Mouse (Mus musculus) megakaryocyte, adult 5-6 weeks (primary cell): Measurements from ENCODE around the gene Kctd10. TPM values are rescaled to one million over a fixed set of nuclear protein-coding genes. Genes with fewer than 3 reads are reported as not detected.
A peak's percentile ranks its signal among the peaks of the same experiment; 100 is the strongest.

Experiments
- ATAC-seq: 2 replicates; pipeline ENCODE4 v1.8.0; 2016; ENCODE audit warnings: mild to moderate bottlenecking, inconsistent platforms; ENCODE audit not compliant: poor library complexity, severe bottlenecking
- total RNA-seq, 2 experiments: library from RNA; stranded (forward) in 1 of 2; stranded (reverse) in 1 of 2; fragments of 153-499, 151-499 nt in 1 of 2; fragments of 221-1000, 200-1000 nt in 1 of 2; gene quantifications; 2 replicates each; pipeline versions ENCODE4 v1.2.3 to v1.2.4; 2015 to 2017

Kctd10 gene
- total RNA-seq (2015) (30.2 and 32.5 TPM in 2 replicates), total RNA-seq (2017) (89.8 and 106 TPM in 2 replicates)

DNA sequence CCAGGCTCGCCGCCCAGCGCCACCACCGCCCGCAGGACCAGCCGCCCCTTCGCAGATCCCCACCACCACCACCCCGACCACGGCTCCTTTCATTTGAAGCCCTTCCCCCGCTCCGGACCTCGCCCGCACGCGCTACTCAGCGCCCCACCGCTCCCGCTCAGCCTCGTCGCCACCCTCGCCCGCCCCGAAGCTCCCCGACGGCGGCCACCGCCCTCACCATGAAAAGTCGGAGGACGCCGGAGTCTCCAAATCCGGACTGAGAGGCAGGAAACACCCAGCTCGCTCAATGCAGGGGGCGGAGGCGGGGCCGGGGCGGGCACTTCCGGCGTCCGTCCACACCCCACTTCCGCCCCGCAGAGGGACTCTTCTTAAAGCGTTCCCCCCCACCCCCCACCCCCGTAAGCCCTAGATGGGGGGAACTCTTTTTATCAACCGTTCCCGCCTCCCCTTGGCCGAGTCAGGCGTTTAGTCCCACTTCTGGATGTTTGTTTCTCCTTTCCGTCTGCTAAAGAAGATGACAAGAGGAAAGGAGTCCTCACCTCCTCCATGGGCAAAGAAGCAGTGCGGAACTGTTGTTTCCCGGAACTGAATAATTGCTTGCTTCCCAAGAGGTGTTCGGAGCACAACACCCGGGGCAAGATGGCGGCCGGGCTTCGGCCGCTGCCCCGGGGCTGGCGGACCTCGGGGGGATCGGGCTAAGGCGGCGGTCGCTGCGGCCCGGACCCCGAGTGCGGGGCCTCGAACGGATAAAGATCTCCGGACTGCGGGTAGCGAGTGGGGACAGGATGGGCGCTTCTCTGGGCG is at the start of gene Kctd10, which contains the start of gene Ube3b:
TSS of gene Kctd10 (minus strand) at position 300 of the 804 bp plus-strand sequence.
TSS of gene Ube3b (plus strand) at position 399 of the 804 bp plus-strand sequence.
- ATAC-seq = peak; percentile 77

- no peak for ATAC-seq
Observed at GRCm38 (mm10) chr5:114429781-114430180, 49.5 kb upstream of the Kctd10 start.

- ATAC-seq = no peak
Observed at GRCm38 (mm10) chr5:114428621-114429020, 48.3 kb upstream of the Kctd10 start.

GRCm38 (mm10) chr5:114426732-114427131 is 46.4 kb upstream of the Kctd10 start:
- ATAC-seq = no peak

- ATAC-seq = no peak
Observed at GRCm38 (mm10) chr5:114423961-114424360, 43.7 kb upstream of the Kctd10 start.

DNA sequence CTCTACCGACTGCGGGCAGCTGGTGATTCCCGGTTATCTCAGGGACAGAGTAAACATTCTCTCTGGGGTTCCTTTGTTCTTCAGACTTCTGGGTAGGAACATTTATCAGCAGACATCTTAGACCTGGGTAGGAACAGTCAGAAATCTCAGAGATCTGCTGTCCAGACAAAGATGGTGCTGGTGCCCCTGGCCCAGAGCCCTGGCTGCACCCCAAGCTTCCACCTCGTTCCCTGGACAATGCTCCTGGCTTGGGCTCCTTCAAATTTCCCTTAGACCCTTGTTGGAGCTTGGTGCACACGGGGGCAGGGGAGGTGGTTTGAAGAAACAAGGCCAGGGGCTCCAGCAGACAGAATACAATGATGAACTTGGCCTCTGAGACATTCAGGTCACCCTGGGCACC is 42.3 kb upstream of the Kctd10 start:
- ATAC-seq = no peak

DNA sequence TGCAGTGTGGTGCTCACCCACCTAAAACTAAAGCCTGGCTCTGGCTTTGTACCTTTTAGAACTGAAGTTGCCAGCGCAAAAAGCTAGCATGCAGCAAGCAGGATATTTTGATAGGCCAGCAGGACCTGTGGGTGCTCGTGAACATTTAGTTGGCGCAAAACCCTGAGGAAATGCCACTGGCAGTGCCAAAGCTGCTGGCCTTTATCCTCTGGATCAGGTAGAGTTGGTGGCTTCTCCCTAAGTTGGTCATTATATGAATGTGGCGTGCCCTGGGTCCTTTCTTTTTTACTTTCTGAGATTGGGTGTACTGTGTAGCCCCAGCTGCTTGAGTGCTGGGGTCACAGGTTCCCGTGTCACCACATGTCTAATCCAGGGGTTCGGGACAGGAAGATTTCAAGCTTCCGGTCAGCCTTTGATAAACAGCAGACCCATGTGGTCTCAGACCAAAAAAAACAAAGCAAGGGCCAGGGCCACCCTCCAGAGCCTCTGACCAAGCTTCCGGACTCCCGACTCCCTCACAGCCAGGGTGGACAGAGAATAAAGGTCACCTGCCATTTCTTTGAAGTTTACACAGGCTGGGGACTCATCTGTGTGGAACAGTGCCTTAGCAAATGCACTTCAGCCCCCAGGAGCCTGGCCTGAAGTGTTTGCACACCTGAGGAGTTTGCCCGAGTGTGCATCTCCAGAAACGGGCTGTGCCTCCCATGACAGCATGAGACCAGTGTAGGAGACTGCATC is 41.4 kb upstream of the Kctd10 start:
- ATAC-seq = no peak

DNA sequence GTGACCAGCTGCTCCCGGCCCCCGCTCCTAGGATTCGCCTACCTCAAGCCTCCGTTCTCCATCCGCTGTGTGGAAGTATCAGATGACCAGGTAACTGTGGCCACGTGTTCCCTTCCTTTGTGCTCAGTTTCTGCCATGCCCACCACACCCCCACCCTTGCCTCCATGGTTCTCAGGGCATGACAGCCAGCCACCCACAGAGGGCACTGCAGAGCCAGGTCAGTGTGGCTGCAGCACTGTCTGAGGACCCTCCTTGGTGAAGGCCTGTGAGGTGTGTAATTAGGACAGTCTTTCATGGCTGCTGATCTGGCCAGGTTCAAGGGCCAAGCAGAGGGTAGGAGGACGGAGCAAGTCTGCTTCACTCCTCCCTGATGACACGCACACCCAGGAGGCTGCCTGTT is 38.2 kb upstream of the Kctd10 start:
- ATAC-seq = 0 out of 2 replicates have a peak, but pooled peaks have one; percentile 18

DNA sequence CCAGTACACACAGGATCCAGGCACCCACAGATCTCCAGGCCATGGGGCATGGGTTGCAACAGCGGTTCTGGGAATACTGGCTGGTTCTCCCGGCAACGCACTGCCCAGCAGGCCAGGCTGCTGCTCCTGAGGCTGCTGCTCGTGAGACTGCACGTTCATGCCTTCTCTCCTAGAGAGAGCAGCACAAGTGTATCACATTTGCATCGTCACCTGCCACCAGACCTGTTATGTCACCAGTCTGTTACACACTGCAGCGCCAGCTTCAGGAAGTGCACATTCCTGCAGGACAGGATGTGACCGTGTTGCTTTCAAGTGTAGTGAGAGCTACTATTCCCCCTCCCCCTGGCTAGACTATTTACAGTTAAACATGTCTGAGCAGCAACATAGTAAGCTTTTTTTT is 36.5 kb upstream of the Kctd10 start:
- ATAC-seq = no peak

DNA sequence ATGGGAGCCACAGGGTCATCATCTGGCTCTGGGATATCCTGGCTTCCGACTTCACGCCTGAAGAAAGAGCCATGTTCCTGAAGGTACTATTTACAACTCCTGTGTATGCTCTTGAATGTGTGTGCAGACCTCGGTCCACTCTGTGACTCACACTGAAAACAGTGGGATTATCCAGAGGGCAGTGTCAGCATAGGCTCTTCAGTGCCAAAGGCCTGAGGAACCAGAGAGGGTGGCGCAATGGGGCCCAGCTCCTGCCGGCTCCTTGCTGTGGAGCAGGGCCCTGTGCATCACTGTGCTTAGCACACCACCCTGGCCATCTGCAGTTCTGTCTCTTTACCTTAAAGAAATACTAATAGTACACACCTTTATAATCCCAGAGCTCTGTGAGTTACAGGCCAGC is 35.3 kb upstream of the Kctd10 start:
- no peak for ATAC-seq

- ATAC-seq = no peak
Observed at GRCm38 (mm10) chr5:114413067-114413735, 32.9 kb upstream of the Kctd10 start.

GRCm38 (mm10) chr5:114412361-114412998 is 32.2 kb upstream of the Kctd10 start:
- ATAC-seq = no peak

DNA sequence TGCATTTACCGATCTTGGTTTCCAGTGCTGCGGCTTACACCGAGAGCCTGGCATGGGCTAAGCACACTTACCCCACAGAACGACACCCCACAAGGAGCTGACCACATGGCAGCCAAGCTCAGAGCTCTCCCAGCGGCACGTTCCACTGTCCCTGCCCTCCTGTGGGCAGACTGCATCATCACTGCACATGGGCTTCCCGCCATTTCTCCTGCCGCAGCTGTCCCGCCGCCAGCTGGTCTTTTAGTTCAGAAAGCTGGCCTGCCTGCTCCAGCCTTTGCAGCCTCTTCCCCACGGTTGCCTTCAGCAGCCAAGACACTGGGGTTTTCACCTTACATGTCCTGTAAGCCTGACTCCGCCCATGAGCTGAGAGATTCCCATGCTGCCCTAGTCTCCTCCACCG is 30.1 kb upstream of the Kctd10 start:
- no peak for ATAC-seq

DNA sequence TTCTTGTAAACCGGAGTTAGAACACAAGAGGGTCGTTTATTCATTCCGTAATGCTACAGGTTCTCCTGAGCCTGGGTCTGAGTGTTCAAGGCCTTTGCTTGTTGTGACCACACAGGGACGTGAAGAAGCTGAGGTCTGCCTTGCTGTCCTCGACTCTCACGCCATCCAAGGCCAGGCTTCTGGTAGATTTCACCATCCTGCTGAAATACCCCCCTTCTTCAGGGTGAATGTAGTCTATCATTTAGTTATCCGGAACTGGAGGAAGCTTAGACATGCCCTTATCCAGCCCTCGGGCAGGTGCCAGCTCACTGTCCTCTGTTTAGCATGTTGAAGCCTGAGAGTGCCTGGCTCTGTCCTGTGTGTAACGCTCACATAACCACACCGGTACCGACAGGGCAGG is 28.5 kb upstream of the Kctd10 start:
- no peak for ATAC-seq

DNA sequence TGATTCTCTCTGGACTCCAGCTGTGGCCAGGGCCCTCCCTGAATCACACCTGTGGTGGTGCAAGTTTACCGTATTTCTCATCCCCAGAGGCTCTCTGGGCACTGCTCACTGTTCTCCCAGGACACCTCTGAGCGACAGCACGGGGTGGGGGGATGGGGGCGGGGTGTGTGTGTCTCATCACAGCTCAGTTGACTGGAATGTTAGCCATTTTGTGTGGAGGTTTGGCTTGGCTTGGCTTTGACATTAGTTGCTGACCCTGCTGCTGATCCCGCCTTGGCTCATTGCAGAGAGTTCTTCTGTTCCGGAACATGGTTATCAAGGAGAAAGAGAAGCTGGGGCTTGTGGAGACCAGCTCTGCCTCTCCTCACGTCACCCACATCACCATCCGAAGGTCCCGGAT is 27.5 kb upstream of the Kctd10 start:
- no peak for ATAC-seq

- ATAC-seq = no peak
Observed at GRCm38 (mm10) chr5:114407269-114407668, 27.0 kb upstream of the Kctd10 start.

- ATAC-seq = no peak
Observed at GRCm38 (mm10) chr5:114406592-114406991, 26.3 kb upstream of the Kctd10 start.

- ATAC-seq = no peak
Observed at GRCm38 (mm10) chr5:114393169-114393568, 12.9 kb upstream of the Kctd10 start.

- ATAC-seq = no peak
Observed at GRCm38 (mm10) chr5:114384448-114384847, 4.1 kb upstream of the Kctd10 start.

GRCm38 (mm10) chr5:114383184-114383904 is 3.0 kb upstream of the Kctd10 start:
- no peak for ATAC-seq
